ENCODE assay signal across 32 mouse cellular contexts in genomic region chr7:136765026-136765425, GRCm38 (mm10).
DNase-seq lines count a peak whose midpoint lies in the region; ATAC-seq and TF ChIP-seq lines count a peak whose summit lies in the region.
"Had no signal": no experiment of that assay in that cellular context is flagged by ENCODE, and none has a peak within 500 bp of the region (broad histone marks: within the 10 kb centered on the region; RNA-seq: fewer than 3 reads in every experiment).

No protein-coding gene starts in this region.

- TF ChIP-seq POLR2A in heart, adult 2 months (IDR thresholded peaks at IDR 0.05; ENCODE audit: insufficient read depth, low read depth, low read length) = no peak

- no peak for TF ChIP-seq EP300 in heart, adult 2 months (IDR thresholded peaks at IDR 0.05; ENCODE audit: insufficient read depth, low read depth, low read length)
- no peak for TF ChIP-seq EP300 in stomach, postnatal 0 days (optimal IDR thresholded peaks at IDR 0.05)

- TF ChIP-seq CTCF in heart, adult 2 months (IDR thresholded peaks at IDR 0.05) = no peak
- no peak for TF ChIP-seq CTCF in E14TG2a.4 (conservative IDR thresholded peaks at IDR 0.05; ENCODE audit: low read length)
- no peak; the same call in 1 of the 2 replicates for TF ChIP-seq CTCF in stomach, postnatal 0 days (IDR thresholded peaks at IDR 0.05; ENCODE audit: low read depth)

- H3K4me1 ChIP-seq in heart, adult 2 months (ENCODE audit: control insufficient read depth, insufficient read depth, low read length) = no peaks in the 10 kb centered on the region
- H3K4me1 ChIP-seq in E14TG2a.4 (replicated peaks; ENCODE audit: low read depth, low read length) = peaks cover 13% of the 10 kb centered on the region
- H3K4me1 ChIP-seq in embryonic facial prominence, embryonic 14.5 days (ENCODE audit: control insufficient read depth, insufficient read depth, low read length) = peaks cover 2% of the 10 kb centered on the region; the same call in 1 of the 2 replicates
- no peaks in the 10 kb centered on the region for H3K4me1 ChIP-seq in stomach, postnatal 0 days (replicated peaks; ENCODE audit: control insufficient read depth, insufficient read depth)

- no peaks in the 10 kb centered on the region for H3K79me2 ChIP-seq in heart, adult 2 months (replicated peaks; ENCODE audit: control insufficient read depth, insufficient read depth, low read length)

- H3K9ac ChIP-seq in heart, adult 2 months (ENCODE audit: low read depth, low read length) = no peak overlapping the region
- H3K9ac ChIP-seq in embryonic facial prominence, embryonic 14.5 days (ENCODE audit: low read depth, low read length) = no peak overlapping the region
- no peak overlapping the region for H3K9ac ChIP-seq in stomach, postnatal 0 days (ENCODE audit: low read length)
- H3K9ac ChIP-seq: hindbrain, embryonic 15.5 days; limb, embryonic 13.5 days; liver, postnatal 0 days; midbrain, embryonic 13.5 days; neural tube, embryonic 15.5 days had no signal

- no peak overlapping the region for H3K4me2 ChIP-seq in embryonic facial prominence, embryonic 14.5 days (ENCODE audit: low read depth, low read length)
- H3K4me2 ChIP-seq in stomach, postnatal 0 days (replicated peaks; ENCODE audit: low read depth) = no peak overlapping the region
- H3K4me2 ChIP-seq: hindbrain, embryonic 15.5 days; limb, embryonic 13.5 days; liver, embryonic 11.5 days; midbrain, embryonic 13.5 days; neural tube, embryonic 15.5 days had no signal

- 45% methylated on average over 7 of the region's 7 CpGs for WGBS in heart, adult 2 months
- WGBS in embryonic facial prominence, embryonic 14.5 days = 46% methylated on average over 7 of the region's 7 CpGs
- 39% methylated on average over 7 of the region's 7 CpGs for WGBS in stomach, postnatal 0 days

- no peak overlapping the region for H3K4me3 ChIP-seq in heart, adult 2 months
- peak overlapping the region; percentile 39 for H3K4me3 ChIP-seq in E14TG2a.4 (replicated peaks; ENCODE audit: low read length)
- no peak overlapping the region for H3K4me3 ChIP-seq in embryonic facial prominence, embryonic 14.5 days (ENCODE audit: low read depth, low read length)
- H3K4me3 ChIP-seq in stomach, postnatal 0 days (ENCODE audit: low read depth, low read length) = no peak overlapping the region
- H3K4me3 ChIP-seq: gastrocnemius, adult 2 months; hindbrain, embryonic 10.5 days; hindbrain, embryonic 15.5 days; limb, embryonic 13.5 days; midbrain, embryonic 13.5 days; neural tube, embryonic 15.5 days had no signal

- intact Hi-C loops in heart, adult 2 months (cut with DNase I) = no loop called here

- no peaks in the 10 kb centered on the region for H3K27me3 ChIP-seq in heart, adult 2 months (ENCODE audit: control insufficient read depth, insufficient read depth, low read length)
- peaks cover 7% of the 10 kb centered on the region; the same call in 1 of the 2 replicates for H3K27me3 ChIP-seq in E14TG2a.4 (ENCODE audit: insufficient read depth, low read length)
- no peaks in the 10 kb centered on the region for H3K27me3 ChIP-seq in embryonic facial prominence, embryonic 14.5 days (replicated peaks; ENCODE audit: control insufficient read depth, insufficient read depth, low read length)
- no peaks in the 10 kb centered on the region for H3K27me3 ChIP-seq in stomach, postnatal 0 days (ENCODE audit: control insufficient read depth, insufficient read depth, low read length)
- H3K27me3 ChIP-seq: hindbrain, embryonic 15.5 days; neural tube, embryonic 15.5 days; Patski had no signal

- peak; percentile 59 for DNase-seq in heart, adult 11 months
- no peak for DNase-seq in heart, adult 2 months
- peak; percentile 70 for DNase-seq in ES-CJ7 (ENCODE audit: low read depth, low spot score)
- DNase-seq in embryonic facial prominence, embryonic 14.5 days (ENCODE audit: low spot score) = peak; percentile 30
- DNase-seq in left cerebral cortex, adult 11 months (ENCODE audit: low spot score) = no peak
- no peak for DNase-seq in stomach, postnatal 0 days (ENCODE audit: low spot score)
- DNase-seq: adrenal gland, adult 2 months; adrenal gland, postnatal 36 days; cerebellum, adult 2 months; cerebellum, postnatal 14 days; gastrocnemius, adult 2 months; gastrocnemius, postnatal 36 days; heart, postnatal 14 days; kidney, adult 11 months; layer of hippocampus, adult 9-11 months; liver, postnatal 0 days; retina, postnatal 1 day; right cerebral cortex, postnatal 14 days; thymus, postnatal 14 days had no signal

- H3K27ac ChIP-seq in heart, adult 2 months = no peak overlapping the region
- H3K27ac ChIP-seq in embryonic facial prominence, embryonic 14.5 days (replicated peaks; ENCODE audit: low read depth, low read length) = no peak overlapping the region
- no peak overlapping the region for H3K27ac ChIP-seq in stomach, postnatal 0 days (replicated peaks)
- H3K27ac ChIP-seq: gastrocnemius, adult 2 months; hindbrain, embryonic 10.5 days; hindbrain, embryonic 15.5 days; limb, embryonic 13.5 days; macrophage; midbrain, embryonic 13.5 days; neural tube, embryonic 15.5 days had no signal

- H3K9me3 ChIP-seq in E14TG2a.4 (ENCODE audit: low read length) = no peaks in the 10 kb centered on the region
- no peaks in the 10 kb centered on the region for H3K9me3 ChIP-seq in embryonic facial prominence, embryonic 14.5 days (ENCODE audit: control insufficient read depth, low read length)
- H3K9me3 ChIP-seq in stomach, postnatal 0 days (ENCODE audit: control insufficient read depth, low read length) = no peaks in the 10 kb centered on the region
- H3K9me3 ChIP-seq: hindbrain, embryonic 10.5 days; hindbrain, embryonic 15.5 days; limb, embryonic 13.5 days; midbrain, embryonic 13.5 days; neural tube, embryonic 15.5 days had no signal

- ATAC-seq in embryonic facial prominence, embryonic 14.5 days (ENCODE audit: low read depth) = no peak
- no peak for ATAC-seq in stomach, postnatal 0 days (ENCODE audit: low FRiP score, low TSS enrichment)
- ATAC-seq: CD4-positive, CD25-positive, alpha-beta regulatory T cell, adult 4 months; forebrain, embryonic 16.5 days; inflammation-experienced regulatory T-cells, adult 6 months; liver, postnatal 0 days; lung, postnatal 0 days; midbrain, embryonic 13.5 days; Patski had no signal

- H3K36me3 ChIP-seq in heart, adult 2 months (ENCODE audit: control insufficient read depth, insufficient read depth, low read length) = no peaks in the 10 kb centered on the region
- H3K36me3 ChIP-seq in E14TG2a.4 (ENCODE audit: insufficient read depth, low read length) = no peaks in the 10 kb centered on the region
- no peaks in the 10 kb centered on the region for H3K36me3 ChIP-seq in embryonic facial prominence, embryonic 14.5 days (ENCODE audit: control insufficient read depth, insufficient read depth, low read length)
- H3K36me3 ChIP-seq in stomach, postnatal 0 days (ENCODE audit: control insufficient read depth, insufficient read depth, low read length) = no peaks in the 10 kb centered on the region
- H3K36me3 ChIP-seq: hindbrain, embryonic 10.5 days; hindbrain, embryonic 15.5 days; limb, embryonic 13.5 days; midbrain, embryonic 13.5 days; neural tube, embryonic 15.5 days had no signal

Comparison
In these comparisons a context has a peak if more than half of its experiments do, and no peak if none do; other contexts are left out.
1. DNase-seq: peak in heart, adult 11 months (single experiment), ES-CJ7 (single experiment) and embryonic facial prominence, embryonic 14.5 days (single experiment); none in heart, adult 2 months (0 of 2), left cerebral cortex, adult 11 months (single experiment) and stomach, postnatal 0 days (single experiment).